Mouse (Mus musculus): ENCODE results near the gene Olfr16. TPM values are rescaled to one million over a fixed set of nuclear protein-coding genes. Genes with fewer than 3 reads are reported as not detected.

The Olfr16 gene
- total and polyA plus RNA-seq, 3 experiments, result 0.05 TPM; not detected in 2

GRCm38 (mm10) chr1:172955376-172955775 is 5.2 kb downstream of the Olfr16 start:
- H3K27me3 ChIP-seq (ENCODE audit: insufficient read depth, low read length), result no peaks in the 10 kb centered on the region
- ATAC-seq (ENCODE audit: extremely low read depth, insufficient number of reproducible peaks, low FRiP score, poor library complexity, severe bottlenecking) (no peak), DNase-seq (ENCODE audit: low spot score) (no peak)
- H3K4me1 ChIP-seq (ENCODE audit: insufficient read depth, low read depth, low read length), result no peaks in the 10 kb centered on the region
- no peaks in the 10 kb centered on the region for H3K36me3 ChIP-seq (replicated peaks)
- H3K4me3 ChIP-seq (ENCODE audit: low read depth, low read length), result no peak overlapping the region
- TF ChIP-seq TAL1 (conservative IDR thresholded peaks at IDR 0.05; ENCODE audit: low read depth, low read length), result no peak
- TF ChIP-seq GATA2 (IDR thresholded peaks at IDR 0.05; ENCODE audit: borderline replicate concordance, low read depth, low read length), result no peak
- TF ChIP-seq GATA1 (IDR thresholded peaks at IDR 0.05; ENCODE audit: borderline replicate concordance, low read length), result no peak
- no peak for TF ChIP-seq CTCF (IDR thresholded peaks at IDR 0.05; ENCODE audit: low read depth, low read length)
- no peak for TF ChIP-seq POLR2AphosphoS5 (IDR thresholded peaks at IDR 0.05; ENCODE audit: insufficient replicate concordance, low read depth, low read length)
- H3K9me3 ChIP-seq (replicated peaks), result 0 out of 2 replicates have a peak, but pooled peaks cover 4% of the 10 kb centered on the region

- no peaks in the 10 kb centered on the region for H3K4me1 ChIP-seq (ENCODE audit: insufficient read depth, low read depth, low read length)
- ATAC-seq (ENCODE audit: extremely low read depth, insufficient number of reproducible peaks, low FRiP score, poor library complexity, severe bottlenecking), result no peak
- H3K9me3 ChIP-seq (replicated peaks), result 0 out of 2 replicates have a peak, but pooled peaks cover 4% of the 10 kb centered on the region
- no peak for DNase-seq (ENCODE audit: low spot score)
- no peaks in the 10 kb centered on the region for H3K36me3 ChIP-seq (replicated peaks)
- no peak overlapping the region for H3K4me3 ChIP-seq (ENCODE audit: low read depth, low read length)
- TF ChIP-seq CTCF (IDR thresholded peaks at IDR 0.05; ENCODE audit: low read depth, low read length), result no peak
- TF ChIP-seq GATA1 (IDR thresholded peaks at IDR 0.05; ENCODE audit: borderline replicate concordance, low read length), result no peak
- TF ChIP-seq TAL1 (conservative IDR thresholded peaks at IDR 0.05; ENCODE audit: low read depth, low read length), result no peak
- no peak for TF ChIP-seq POLR2AphosphoS5 (IDR thresholded peaks at IDR 0.05; ENCODE audit: insufficient replicate concordance, low read depth, low read length)
- no peak for TF ChIP-seq GATA2 (IDR thresholded peaks at IDR 0.05; ENCODE audit: borderline replicate concordance, low read depth, low read length)
- H3K27me3 ChIP-seq (ENCODE audit: insufficient read depth, low read length), result no peaks in the 10 kb centered on the region
These were observed 10.2 kb downstream of the Olfr16 start for GRCm38 (mm10) chr1:172960452-172960851.

GRCm38 (mm10) chr1:172989794-172990634 is 39.8 kb downstream of the Olfr16 start:
- peaks cover 6% of the 10 kb centered on the region for H3K9me3 ChIP-seq (replicated peaks)
- no peaks in the 10 kb centered on the region for H3K36me3 ChIP-seq (replicated peaks)
- ATAC-seq (ENCODE audit: extremely low read depth, insufficient number of reproducible peaks, low FRiP score, poor library complexity, severe bottlenecking) (no peak), DNase-seq (ENCODE audit: low spot score) (no peak)
- H3K4me3 ChIP-seq (ENCODE audit: low read depth, low read length), result no peak overlapping the region
- H3K27me3 ChIP-seq (ENCODE audit: insufficient read depth, low read length), result no peaks in the 10 kb centered on the region
- H3K4me1 ChIP-seq (ENCODE audit: insufficient read depth, low read depth, low read length), result no peaks in the 10 kb centered on the region
- TF ChIP-seq GATA1 (IDR thresholded peaks at IDR 0.05; ENCODE audit: borderline replicate concordance, low read length), result no peak
- no peak for TF ChIP-seq POLR2AphosphoS5 (IDR thresholded peaks at IDR 0.05; ENCODE audit: insufficient replicate concordance, low read depth, low read length)
- no peak for TF ChIP-seq CTCF (IDR thresholded peaks at IDR 0.05; ENCODE audit: low read depth, low read length)
- TF ChIP-seq GATA2 (IDR thresholded peaks at IDR 0.05; ENCODE audit: borderline replicate concordance, low read depth, low read length), result no peak
- no peak for TF ChIP-seq TAL1 (conservative IDR thresholded peaks at IDR 0.05; ENCODE audit: low read depth, low read length)

GRCm38 (mm10) chr1:172990635-172991009 is 40.4 kb downstream of the Olfr16 start:
- Histone ChIP-seq H3K27me3 (ENCODE audit: insufficient read depth, low read length) (no peaks in the 10 kb centered on the region), H3K4me1 (ENCODE audit: insufficient read depth, low read depth, low read length) (no peaks in the 10 kb centered on the region), H3K4me3 (ENCODE audit: low read depth, low read length) (no peak overlapping the region), H3K9me3 (replicated peaks) (peaks cover 6% of the 10 kb centered on the region), H3K36me3 (replicated peaks) (no peaks in the 10 kb centered on the region)
- no peak for TF ChIP-seq POLR2AphosphoS5 (IDR thresholded peaks at IDR 0.05; ENCODE audit: insufficient replicate concordance, low read depth, low read length)
- ATAC-seq (ENCODE audit: extremely low read depth, insufficient number of reproducible peaks, low FRiP score, poor library complexity, severe bottlenecking), result no peak
- no peak for DNase-seq (ENCODE audit: low spot score)

Other genes with a start within 250 kb of the Olfr16 start
- gene Apcs, start 55.4 kb upstream of the Olfr16 start, total RNA-seq (2014; fragmentation: Nextera tagmentation), result not detected in 2 replicates
- 0.12 TPM in 1 of 2 replicates, not detected in the other for gene Apcs, start 55.4 kb upstream of the Olfr16 start, total RNA-seq (2017)
- not detected in 2 replicates for gene Apcs, start 55.4 kb upstream of the Olfr16 start, polyA plus RNA-seq (2012)
- gene Olfr1408, start 187.0 kb downstream of the Olfr16 start, total RNA-seq (2014; fragmentation: Nextera tagmentation), result not detected in 2 replicates
- 0.55 TPM in 1 of 2 replicates, not detected in the other for gene Olfr1408, start 187.0 kb downstream of the Olfr16 start, total RNA-seq (2017)
- gene Olfr1408, start 187.0 kb downstream of the Olfr16 start, polyA plus RNA-seq (2012), result not detected in 2 replicates
- not detected in 2 replicates for gene Olfr1406, start 240.2 kb downstream of the Olfr16 start, total RNA-seq (2014; fragmentation: Nextera tagmentation)
- gene Olfr1406, start 240.2 kb downstream of the Olfr16 start, total RNA-seq (2017), result 0.06 TPM in 1 of 2 replicates, not detected in the other
- not detected in 2 replicates for gene Olfr1406, start 240.2 kb downstream of the Olfr16 start, polyA plus RNA-seq (2012)
- not detected in 2 replicates for gene Olfr218, start 247.4 kb downstream of the Olfr16 start, total RNA-seq (2014; fragmentation: Nextera tagmentation)
- gene Olfr218, start 247.4 kb downstream of the Olfr16 start, total RNA-seq (2017), result 0.11 and 0.12 TPM in 2 replicates
- not detected in 2 replicates for gene Olfr218, start 247.4 kb downstream of the Olfr16 start, polyA plus RNA-seq (2012)